Mouse (Mus musculus) adrenal gland, adult 8-10 months (tissue): ENCODE measurements around the gene Edn1. TPM values are rescaled to one million over a fixed set of nuclear protein-coding genes. Genes with fewer than 3 reads are reported as not detected.
A peak's percentile ranks its signal among the peaks of the same experiment; 100 is the strongest.

ENCODE experiments used
- DNase-seq: peaks from one replicate; pipeline ENCODE4 v3.0.0; 2022
- total RNA-seq, 4 experiments: library from RNA; stranded (reverse); gene quantifications; 2 replicates each; pipeline ENCODE4 v1.2.4; 2022

Edn1 gene
- total RNA-seq, 4 experiments from 2014 or later, result 0.42 to 1.3 (median 0.81) TPM

- no peak for DNase-seq
These were observed 16.5 kb downstream of the Edn1 start for GRCm38 (mm10) chr13:42317808-42318207.

DNA sequence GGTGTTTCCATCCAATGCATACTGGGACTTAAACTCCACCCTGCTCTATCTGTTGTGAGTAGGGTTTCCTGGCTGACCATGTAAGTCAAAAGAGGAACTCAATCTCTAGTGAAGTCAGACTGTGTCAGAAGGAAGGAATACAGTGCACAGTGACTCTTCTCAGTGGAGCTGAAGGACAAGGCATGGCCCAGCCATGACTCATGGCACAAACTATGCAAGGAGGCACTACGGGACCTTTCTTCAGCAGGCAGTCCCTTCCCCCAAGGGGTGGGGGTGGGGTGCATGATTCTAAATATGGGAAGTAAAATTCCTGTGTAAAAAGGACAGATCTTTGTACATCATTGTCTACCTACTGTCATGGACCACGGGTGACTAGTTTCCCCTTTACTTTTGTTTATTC, 27.3 kb downstream of the Edn1 start:
- DNase-seq, result peak; percentile 53

- no peak for DNase-seq
These were observed 29.8 kb downstream of the Edn1 start for GRCm38 (mm10) chr13:42331104-42331503.

- DNase-seq, result no peak
These were observed 33.7 kb downstream of the Edn1 start for GRCm38 (mm10) chr13:42334981-42335380.

DNA sequence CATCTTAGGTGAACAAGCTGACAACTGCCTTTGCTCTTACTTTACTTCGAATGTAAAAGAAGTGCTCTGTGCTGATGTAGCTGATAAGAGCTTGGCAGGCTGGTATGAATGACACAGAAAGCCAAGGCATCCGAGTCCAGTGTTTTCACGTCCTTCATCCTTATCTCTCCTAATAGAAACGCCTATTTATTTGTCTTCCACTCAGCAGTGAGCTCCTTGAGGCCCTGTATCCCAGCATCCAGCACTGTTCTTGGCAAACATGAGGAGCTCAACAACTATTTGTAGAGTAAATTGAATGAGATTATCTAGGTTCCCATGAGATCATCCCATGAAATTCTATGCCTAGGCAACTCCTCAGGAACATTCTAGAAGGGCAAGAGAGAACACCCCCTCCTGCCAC, 35.1 kb downstream of the Edn1 start:
- DNase-seq, result peak; percentile 2

GRCm38 (mm10) chr13:42337072-42337471, 35.8 kb downstream of the Edn1 start:
- DNase-seq, result no peak

DNA sequence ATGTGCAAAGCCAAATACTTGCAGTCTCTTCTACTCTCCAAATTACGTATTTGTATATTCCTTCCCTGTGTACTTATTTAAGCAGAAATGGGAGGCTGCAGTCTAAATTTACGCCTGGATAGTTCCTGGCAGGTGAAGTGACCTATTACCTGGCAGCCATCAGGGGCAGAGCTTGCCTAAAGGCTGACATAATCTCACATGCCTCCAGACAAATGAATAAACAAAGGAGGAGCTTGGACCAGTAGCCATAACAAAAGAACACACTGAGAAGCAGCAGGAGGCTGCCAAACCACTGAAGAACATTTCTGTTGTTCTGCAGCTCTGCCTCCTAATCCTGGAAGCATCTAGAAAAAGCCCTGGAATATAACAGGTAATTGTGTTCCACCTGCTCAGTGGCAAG, 38.2 kb downstream of the Edn1 start:
- no peak for DNase-seq

DNA sequence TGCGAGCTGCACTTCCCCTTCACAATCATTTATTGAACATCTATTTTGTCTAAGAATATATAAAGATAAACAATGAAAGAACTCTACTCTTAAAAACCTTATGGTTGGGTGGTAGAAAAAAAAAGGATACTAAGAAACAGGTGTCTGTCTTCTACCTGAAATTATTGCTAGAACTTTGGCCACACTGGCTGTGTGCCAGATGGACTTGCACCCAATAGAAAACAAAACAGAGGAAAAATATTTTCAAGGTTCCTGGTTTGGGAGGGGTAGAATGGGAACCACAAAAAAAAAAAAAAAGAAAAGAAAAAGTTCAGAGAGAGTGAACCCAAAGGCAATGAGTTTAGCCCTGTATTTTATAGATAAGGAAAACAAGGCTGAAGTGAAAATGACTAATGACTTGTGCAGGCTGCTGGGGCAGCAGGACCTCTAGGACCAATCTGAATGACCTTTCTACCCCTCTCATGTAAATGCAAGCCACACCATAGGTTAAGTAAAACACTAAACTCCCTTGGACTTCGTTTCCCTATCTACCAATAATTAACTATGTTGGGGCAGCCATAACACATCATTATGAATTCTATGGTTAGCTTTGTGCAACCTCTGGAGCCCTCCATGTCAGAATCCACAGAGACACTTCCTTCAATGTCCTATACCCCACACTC, 40.7 kb downstream of the Edn1 start:
- no peak for DNase-seq

DNA sequence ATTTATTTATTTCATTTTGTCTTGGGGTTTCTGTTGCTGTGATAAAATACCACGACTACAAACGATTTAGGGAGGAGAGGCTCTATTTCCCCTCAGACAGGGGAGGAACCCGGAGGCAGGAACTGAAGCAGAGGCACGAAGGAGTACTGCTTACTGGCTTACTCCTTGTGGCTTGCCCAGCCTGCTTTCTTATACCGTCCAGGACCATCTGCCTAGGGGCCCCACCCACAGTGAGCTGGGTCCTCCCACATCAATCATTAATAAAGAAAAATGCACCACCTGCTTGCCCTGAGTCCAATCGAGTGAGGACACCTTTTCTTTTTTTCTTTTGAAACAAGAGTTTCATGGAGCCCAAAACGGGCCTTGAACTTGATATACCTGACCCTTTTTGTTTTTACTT, 44.2 kb downstream of the Edn1 start:
- no peak for DNase-seq

- DNase-seq, result no peak
These were observed 45.1 kb downstream of the Edn1 start for GRCm38 (mm10) chr13:42346414-42346813.

DNA sequence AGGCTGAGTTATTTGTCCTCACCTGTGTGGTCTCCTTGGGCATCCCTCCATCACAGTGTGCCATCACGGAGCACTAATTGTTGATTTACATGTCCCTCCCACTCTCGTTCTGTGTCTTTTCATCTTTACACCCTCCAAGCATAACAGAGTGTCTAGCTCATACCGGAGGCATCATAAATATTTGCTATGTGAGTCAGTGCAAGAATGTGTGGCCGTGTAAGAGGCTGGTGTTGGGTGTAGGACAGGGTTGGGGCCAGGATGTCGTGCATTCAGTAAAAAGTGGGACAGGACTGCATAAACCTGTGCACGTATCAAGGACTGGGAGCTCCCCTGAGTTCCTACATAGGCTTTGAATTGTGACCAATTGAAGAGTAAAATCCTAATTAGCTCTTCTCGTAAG, 50.4 kb downstream of the Edn1 start:
- no peak for DNase-seq

Other genes starting within 250 kb of the Edn1 start
- gene Hivep1, start 249.5 kb upstream of the Edn1 start, total RNA-seq, result 10 to 100 TPM; 24.7 to 30.9 (median 26.7) TPM